Mouse (Mus musculus) adrenal gland, postnatal 14 days (tissue): Measurements from ENCODE around the gene Myh6. TPM values are rescaled to one million over a fixed set of nuclear protein-coding genes. Genes with fewer than 3 reads are reported as not detected.

ENCODE experiments used
- microRNA-seq, 2 experiments: library from miRNA; unstranded; fragments of <30 nt; microRNA quantifications; one replicate each; pipeline ENCODE4 v1.2.0; 2021
- total RNA-seq: library from RNA; stranded (reverse); gene quantifications from 2 replicates; pipeline ENCODE4 v1.2.3, GENCODE M21; 2021

The Myh6 gene
- total RNA-seq, 1 experiment from 2014 or later = 0.22 TPM

Small RNA genes within 50 kb of the gene (microRNA-seq; reads per million reads assigned to microRNA genes)
- gene Mir208a = 0.38 to 0.43 reads per million in 2 experiments
- 0.85 to 12.2 reads per million in 2 experiments for gene Mir208b

Other genes starting within 250 kb of the Myh6 start
- gene Slc7a8, start 185.0 kb downstream of the Myh6 start, total RNA-seq = 46.1 and 51.5 TPM in 2 replicates
- gene Rnf212b, start 152.8 kb downstream of the Myh6 start, total RNA-seq = 0.38 TPM in 1 of 2 replicates, not detected in the other
- gene Homez, start 96.0 kb downstream of the Myh6 start, total RNA-seq = 9.6 and 10.9 TPM in 2 replicates
- 14.0 and 15.9 TPM in 2 replicates for gene Ppp1r3e, start 89.4 kb downstream of the Myh6 start, total RNA-seq
- gene Bcl2l2, start 83.5 kb downstream of the Myh6 start, total RNA-seq = 43.5 and 51.9 TPM in 2 replicates
- 1.7 and 7.0 TPM in 2 replicates for gene Gm20521, start 83.5 kb downstream of the Myh6 start, total RNA-seq
- gene Pabpn1, start 74.4 kb downstream of the Myh6 start, total RNA-seq = 154 and 191 TPM in 2 replicates
- gene Slc22a17, start 53.8 kb downstream of the Myh6 start, total RNA-seq = 30.7 and 32.9 TPM in 2 replicates
- 3.1 and 6.2 TPM in 2 replicates for gene Efs, start 40.8 kb downstream of the Myh6 start, total RNA-seq
- not detected in 2 replicates for gene Il25, start 34.2 kb downstream of the Myh6 start, total RNA-seq
- gene Cmtm5, start 30.7 kb downstream of the Myh6 start, total RNA-seq = 1.6 and 1.9 TPM in 2 replicates
- gene Gm17428, start 10.0 kb upstream of the Myh6 start, total RNA-seq = not detected in 2 replicates
- gene Myh7, start 27.7 kb upstream of the Myh6 start, total RNA-seq = 0.11 TPM in 1 of 2 replicates, not detected in the other
- gene Ngdn, start 48.5 kb upstream of the Myh6 start, total RNA-seq = 34.5 and 39.2 TPM in 2 replicates
- 7.3 and 9.8 TPM in 2 replicates for gene Zfhx2, start 125.4 kb upstream of the Myh6 start, total RNA-seq
- gene Thtpa, start 127.9 kb upstream of the Myh6 start, total RNA-seq = 11.3 and 15.8 TPM in 2 replicates
- gene Ap1g2, start 139.7 kb upstream of the Myh6 start, total RNA-seq = 26.6 and 36.1 TPM in 2 replicates
- 3.3 and 5.9 TPM in 2 replicates for gene Jph4, start 150.0 kb upstream of the Myh6 start, total RNA-seq